Mouse (Mus musculus): Measurements from ENCODE around the gene Gm11444.

DNA sequence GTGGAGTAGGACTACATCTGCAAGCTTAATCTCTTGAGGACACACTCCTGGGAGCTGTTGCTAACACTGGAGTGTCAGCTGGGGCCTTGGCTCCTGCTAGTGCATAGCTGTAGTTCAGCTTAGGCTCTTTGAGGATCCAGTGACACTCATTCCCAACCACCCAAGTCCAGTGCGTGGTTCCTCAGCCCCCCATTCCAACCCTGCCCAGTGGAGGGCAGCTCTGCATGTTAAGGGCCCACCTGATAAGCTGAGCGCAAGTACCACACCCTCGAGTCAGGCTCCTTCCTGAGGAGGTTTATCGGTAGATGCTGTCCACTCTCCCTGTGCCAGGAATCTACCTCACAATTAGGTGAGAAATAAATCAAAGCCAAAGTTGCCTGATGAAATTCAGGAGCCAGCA, 50.7 kb downstream of the Gm11444 start:
- TF ChIP-seq ZNF384 (IDR thresholded peaks at IDR 0.05; ENCODE audit: low read depth, low read length): no peak
- TF ChIP-seq ZC3H11A (IDR thresholded peaks at IDR 0.05; ENCODE audit: borderline replicate concordance, low read depth, low read length): no peak
- no peak for TF ChIP-seq CHD2 (IDR thresholded peaks at IDR 0.05; ENCODE audit: low read depth, low read length)
- TF ChIP-seq HCFC1 (IDR thresholded peaks at IDR 0.05; ENCODE audit: borderline replicate concordance, insufficient read depth, low read length): no peak
